Mouse (Mus musculus): ENCODE results near the gene Gm28048. TPM values are rescaled to one million over a fixed set of nuclear protein-coding genes. Genes with fewer than 3 reads are reported as not detected.
A peak's percentile ranks its signal among the peaks of the same experiment; 100 is the strongest.

The Gm28048 gene
- total RNA-seq, 1 experiment from 2014 or later, result 52.4 TPM

GRCm38 (mm10) chr11:22995461-22995860, 13.6 kb upstream of the Gm28048 start:
- no peak for ATAC-seq (replicated peaks in 1 of 2; ENCODE audit: insufficient read depth in 1 of 2, low FRiP score in 2 of 2, low TSS enrichment in 1 of 2, low read depth in 1 of 2, poor library complexity in 2 of 2, severe bottlenecking in 2 of 2)

DNA sequence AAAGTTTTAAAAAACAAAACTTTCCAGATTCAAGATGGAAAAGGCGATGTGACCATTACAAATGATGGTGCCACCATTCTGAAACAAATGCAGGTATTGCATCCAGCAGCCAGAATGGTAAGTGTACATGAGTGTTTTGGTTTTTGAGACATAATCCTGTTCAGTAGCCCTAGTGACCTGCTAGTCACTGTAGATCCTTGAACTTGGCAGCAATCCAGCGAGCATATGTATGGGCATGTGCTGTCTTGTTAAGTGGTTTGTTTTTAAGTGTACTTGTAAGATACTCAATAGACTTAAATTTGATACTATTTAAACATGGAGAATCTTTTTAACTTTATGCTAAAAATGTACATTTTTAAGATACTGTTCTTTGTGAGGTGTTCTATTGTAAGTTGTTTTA, 12.4 kb upstream of the Gm28048 start:
- ATAC-seq (replicated peaks in 1 of 2; ENCODE audit: insufficient read depth in 1 of 2, low FRiP score in 2 of 2, low TSS enrichment in 1 of 2, low read depth in 1 of 2, poor library complexity in 2 of 2, severe bottlenecking in 2 of 2), result no peak

DNA sequence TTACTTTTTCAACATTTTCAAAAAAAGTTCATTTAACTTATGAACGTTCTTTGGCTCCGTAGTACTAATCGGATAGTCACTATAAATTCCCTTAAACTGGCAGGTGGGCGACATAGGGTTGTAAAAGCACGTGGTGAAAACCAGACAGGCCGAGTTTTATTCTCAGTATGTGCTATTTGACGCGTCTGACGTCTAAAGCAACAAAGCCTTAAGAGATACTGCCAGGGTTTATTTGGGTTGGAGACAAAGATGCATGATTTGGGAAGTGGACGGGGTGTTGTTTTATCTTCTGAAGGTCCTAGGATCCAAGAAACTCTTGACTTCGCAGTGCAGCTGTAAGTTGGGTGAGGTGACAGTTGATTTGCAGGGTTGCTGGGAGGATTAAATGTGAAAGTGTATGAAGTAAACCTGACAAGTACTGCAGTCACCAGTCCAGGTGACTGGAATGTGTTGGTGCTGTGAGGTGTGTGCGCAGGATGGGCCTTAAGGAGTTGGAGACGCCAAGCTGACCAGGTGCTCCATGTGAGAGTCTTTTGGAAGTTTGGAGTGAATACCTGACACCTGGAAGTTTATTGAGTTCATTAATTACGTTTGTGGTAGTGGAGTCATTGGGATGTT, 9.4 kb upstream of the Gm28048 start:
- ATAC-seq (replicated peaks in 1 of 2; ENCODE audit: insufficient read depth in 1 of 2, low FRiP score in 2 of 2, low TSS enrichment in 1 of 2, low read depth in 1 of 2, poor library complexity in 2 of 2, severe bottlenecking in 2 of 2), result no peak

DNA sequence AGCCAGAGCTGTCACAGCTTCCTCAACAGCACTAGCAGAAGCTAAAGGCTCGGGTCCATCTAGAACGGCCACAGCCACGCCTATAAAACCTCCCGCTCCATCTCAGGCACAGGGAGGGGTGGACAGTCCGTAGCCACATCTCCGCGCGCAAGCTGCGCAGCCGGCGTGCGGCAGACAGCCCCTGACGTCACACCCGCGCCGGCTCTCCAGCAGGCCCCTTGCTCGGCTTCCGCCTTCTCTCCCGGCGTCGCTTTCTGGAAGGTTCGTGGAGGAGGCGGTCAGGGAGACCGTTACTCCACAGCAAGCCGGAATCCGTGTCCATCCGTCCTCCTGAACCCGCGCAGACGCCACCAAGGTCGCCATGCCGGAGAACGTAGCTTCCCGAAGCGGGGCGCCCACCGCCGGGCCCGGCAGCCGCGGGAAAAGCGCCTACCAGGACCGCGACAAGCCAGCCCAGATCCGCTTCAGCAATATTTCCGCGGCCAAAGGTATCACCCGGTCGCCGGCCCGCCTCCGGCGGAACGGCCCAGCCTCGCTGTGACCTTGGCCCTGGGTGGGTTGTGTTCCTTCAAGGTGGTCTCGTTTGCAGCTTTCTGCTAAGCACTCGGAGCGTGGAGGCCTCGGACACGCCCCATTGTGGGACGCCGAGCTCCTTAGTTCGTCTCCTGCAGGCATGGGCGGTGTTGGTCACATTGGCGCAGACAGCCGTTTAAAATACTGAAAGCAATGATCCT, 8.7 kb upstream of the Gm28048 start, which contains the start of gene Cct4:
Gene Cct4 (plus strand): TSS at position 127 of the 734 bp plus-strand sequence.
- ATAC-seq (replicated peaks in 1 of 2; ENCODE audit: insufficient read depth in 1 of 2, low FRiP score in 2 of 2, low TSS enrichment in 1 of 2, low read depth in 1 of 2, poor library complexity in 2 of 2, severe bottlenecking in 2 of 2), result peak; percentile 92 to 93

DNA sequence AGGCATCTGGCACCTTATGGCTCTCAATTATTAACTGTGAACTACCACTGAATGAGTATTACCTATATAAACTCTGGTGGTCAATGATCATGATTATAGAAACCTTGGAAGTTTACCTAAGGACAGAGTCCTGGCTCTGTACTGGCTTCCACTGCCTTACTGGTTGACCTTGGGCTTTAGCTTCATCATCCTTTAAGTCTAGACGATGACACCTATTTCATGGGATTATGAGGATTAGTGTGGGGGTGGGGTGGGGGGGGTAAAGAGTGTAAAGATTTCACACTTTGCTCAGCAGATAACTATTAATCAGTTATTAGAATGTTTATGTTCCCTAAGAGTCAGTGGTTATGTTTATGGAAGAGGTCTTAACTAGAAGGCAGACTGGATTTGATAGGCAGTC, 7.9 kb upstream of the Gm28048 start:
- no peak for ATAC-seq (replicated peaks in 1 of 2; ENCODE audit: insufficient read depth in 1 of 2, low FRiP score in 2 of 2, low TSS enrichment in 1 of 2, low read depth in 1 of 2, poor library complexity in 2 of 2, severe bottlenecking in 2 of 2)

GRCm38 (mm10) chr11:22987357-22987756, 5.5 kb upstream of the Gm28048 start:
- peak; percentile 29 to 40; a peak in 1 of 4 replicates for ATAC-seq (replicated peaks in 1 of 2; ENCODE audit: insufficient read depth in 1 of 2, low FRiP score in 2 of 2, low TSS enrichment in 1 of 2, low read depth in 1 of 2, poor library complexity in 2 of 2, severe bottlenecking in 2 of 2)

GRCm38 (mm10) chr11:22985510-22985909, 3.6 kb upstream of the Gm28048 start:
- no peak for ATAC-seq (replicated peaks in 1 of 2; ENCODE audit: insufficient read depth in 1 of 2, low FRiP score in 2 of 2, low TSS enrichment in 1 of 2, low read depth in 1 of 2, poor library complexity in 2 of 2, severe bottlenecking in 2 of 2)

DNA sequence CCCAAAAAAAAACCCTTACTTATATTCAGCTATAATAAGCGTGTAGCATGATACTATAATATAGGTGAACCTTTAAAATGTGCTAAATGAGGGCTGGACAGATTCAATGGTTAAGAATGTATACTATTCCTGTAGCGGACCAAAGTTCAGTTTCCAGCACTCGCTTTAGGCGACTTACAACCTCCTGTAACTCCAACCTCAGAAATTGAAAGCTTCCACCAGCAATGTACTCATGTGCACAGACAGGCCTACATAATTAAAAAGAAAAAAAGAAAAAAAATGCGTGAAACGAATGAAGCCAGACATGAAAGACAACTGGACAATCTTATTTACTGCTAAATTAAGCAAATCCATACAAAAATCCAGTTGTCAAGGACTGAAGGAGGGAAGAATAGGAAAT, 956 bp upstream of the Gm28048 start:
- no peak for ATAC-seq (replicated peaks in 1 of 2; ENCODE audit: insufficient read depth in 1 of 2, low FRiP score in 2 of 2, low TSS enrichment in 1 of 2, low read depth in 1 of 2, poor library complexity in 2 of 2, severe bottlenecking in 2 of 2)

GRCm38 (mm10) chr11:22981543-22981950, 343 bp downstream of the Gm28048 start:
- peak; percentile 8 to 9; a peak in 2 of 4 replicates for ATAC-seq (replicated peaks in 1 of 2; ENCODE audit: insufficient read depth in 1 of 2, low FRiP score in 2 of 2, low TSS enrichment in 1 of 2, low read depth in 1 of 2, poor library complexity in 2 of 2, severe bottlenecking in 2 of 2)

- no peak for ATAC-seq (replicated peaks in 1 of 2; ENCODE audit: insufficient read depth in 1 of 2, low FRiP score in 2 of 2, low TSS enrichment in 1 of 2, low read depth in 1 of 2, poor library complexity in 2 of 2, severe bottlenecking in 2 of 2)
Observed at GRCm38 (mm10) chr11:22981041-22981440, 849 bp downstream of the Gm28048 start.

DNA sequence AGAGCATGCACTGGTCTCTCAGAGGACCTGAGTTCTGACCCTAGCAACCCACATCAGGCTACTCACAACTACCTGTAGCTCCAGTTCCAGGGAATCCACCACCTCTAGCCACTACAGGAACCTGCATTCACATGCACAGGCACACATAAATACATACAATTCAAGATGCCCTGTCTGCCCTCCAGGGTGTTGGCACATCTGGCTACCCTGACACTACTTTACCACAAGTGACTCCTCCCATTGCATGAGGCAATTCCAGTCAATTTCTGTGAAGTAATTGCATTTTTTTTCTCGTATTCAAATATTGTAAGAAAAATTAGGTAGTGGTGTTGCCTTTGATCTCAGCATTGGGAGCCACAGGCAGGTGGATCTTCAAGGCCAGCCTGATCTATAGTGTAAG, 2.7 kb downstream of the Gm28048 start:
- ATAC-seq (replicated peaks in 1 of 2; ENCODE audit: insufficient read depth in 1 of 2, low FRiP score in 2 of 2, low TSS enrichment in 1 of 2, low read depth in 1 of 2, poor library complexity in 2 of 2, severe bottlenecking in 2 of 2), result no peak

- no peak for ATAC-seq (replicated peaks in 1 of 2; ENCODE audit: insufficient read depth in 1 of 2, low FRiP score in 2 of 2, low TSS enrichment in 1 of 2, low read depth in 1 of 2, poor library complexity in 2 of 2, severe bottlenecking in 2 of 2)
Observed at GRCm38 (mm10) chr11:22978711-22979110, 3.2 kb downstream of the Gm28048 start.

DNA sequence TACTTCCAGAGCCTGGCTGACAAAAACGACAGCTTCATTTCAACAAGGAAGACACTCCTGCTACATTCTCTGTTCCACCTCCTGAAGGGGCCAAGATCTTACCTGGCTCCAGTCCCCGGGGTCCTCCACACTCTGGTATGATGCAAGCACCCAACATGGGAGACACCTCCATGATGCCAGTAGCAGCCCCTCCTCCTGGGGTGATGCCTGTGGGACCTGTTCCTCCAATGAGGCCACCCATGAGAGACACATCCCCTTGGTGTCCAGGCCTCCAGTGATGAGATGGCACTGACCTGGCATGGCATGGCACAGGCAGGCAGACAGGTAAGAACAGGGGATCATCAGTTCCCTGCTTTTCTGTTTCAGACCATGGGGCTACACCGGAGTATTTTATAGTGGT, 3.7 kb downstream of the Gm28048 start:
- no peak for ATAC-seq (replicated peaks in 1 of 2; ENCODE audit: insufficient read depth in 1 of 2, low FRiP score in 2 of 2, low TSS enrichment in 1 of 2, low read depth in 1 of 2, poor library complexity in 2 of 2, severe bottlenecking in 2 of 2)

DNA sequence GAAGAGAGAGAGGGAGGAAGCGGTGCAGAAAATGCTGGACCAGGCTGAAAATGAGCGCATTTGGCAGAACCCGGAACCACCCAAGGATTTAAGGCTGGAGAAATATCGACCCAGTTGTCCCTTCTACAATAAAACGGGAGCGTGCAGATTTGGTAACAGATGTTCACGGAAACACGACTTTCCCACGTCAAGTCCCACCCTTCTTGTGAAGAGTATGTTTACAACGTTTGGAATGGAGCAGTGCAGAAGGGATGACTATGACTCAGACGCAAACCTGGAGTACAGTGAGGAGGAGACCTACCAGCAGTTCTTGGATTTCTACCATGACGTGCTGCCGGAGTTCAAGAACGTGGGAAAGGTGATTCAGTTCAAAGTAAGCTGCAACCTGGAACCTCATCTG, 8.3 kb downstream of the Gm28048 start:
- no peak for ATAC-seq (replicated peaks in 1 of 2; ENCODE audit: insufficient read depth in 1 of 2, low FRiP score in 2 of 2, low TSS enrichment in 1 of 2, low read depth in 1 of 2, poor library complexity in 2 of 2, severe bottlenecking in 2 of 2)

- peak; percentile 57 to 60 for ATAC-seq (replicated peaks in 1 of 2; ENCODE audit: insufficient read depth in 1 of 2, low FRiP score in 2 of 2, low TSS enrichment in 1 of 2, low read depth in 1 of 2, poor library complexity in 2 of 2, severe bottlenecking in 2 of 2)
Observed at GRCm38 (mm10) chr11:22972746-22973526, 9.0 kb downstream of the Gm28048 start.

- ATAC-seq (replicated peaks in 1 of 2; ENCODE audit: insufficient read depth in 1 of 2, low FRiP score in 2 of 2, low TSS enrichment in 1 of 2, low read depth in 1 of 2, poor library complexity in 2 of 2, severe bottlenecking in 2 of 2), result peak; percentile 70 to 73
Observed at GRCm38 (mm10) chr11:22971835-22972709, 9.8 kb downstream of the Gm28048 start, which contains the start of gene Zrsr1. Gene Zrsr1, plus strand, starts transcription at chr11:22972005.

DNA sequence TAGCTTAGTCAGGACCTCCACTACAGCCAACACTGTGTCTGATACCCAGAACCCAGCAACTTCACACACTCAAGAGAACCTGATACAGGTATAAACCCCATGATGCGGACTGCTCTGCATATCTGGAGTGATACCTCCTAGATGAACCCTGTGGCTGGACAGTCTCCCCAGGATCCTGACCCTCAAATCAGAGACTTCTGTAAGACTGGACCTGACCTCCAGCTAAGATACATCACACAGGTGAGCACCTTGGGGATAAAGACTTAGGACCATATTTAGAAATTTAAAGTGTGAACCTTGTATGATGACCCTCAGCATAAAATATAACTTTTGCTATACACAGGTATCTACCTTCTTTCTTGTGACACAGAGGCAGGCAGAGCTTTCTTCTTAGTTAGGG, 11.3 kb downstream of the Gm28048 start:
- ATAC-seq (replicated peaks in 1 of 2; ENCODE audit: insufficient read depth in 1 of 2, low FRiP score in 2 of 2, low TSS enrichment in 1 of 2, low read depth in 1 of 2, poor library complexity in 2 of 2, severe bottlenecking in 2 of 2), result no peak

Measured in hematopoietic stem cell, adult 5-6 weeks (primary cell).